Mouse (Mus musculus) small intestine, adult 2 months (tissue): ENCODE results near the gene Lamp1.

Source experiments
- CTCF ChIP-seq: fragments of 200-500 bp; IDR thresholded peaks from 2 replicates; pipeline ENCODE4 v1.5.1; 2012; ENCODE audit warnings: low read depth, mild to moderate bottlenecking, control low read depth, inconsistent platforms, low read length, moderate library complexity, mixed read lengths; ENCODE audit not compliant: insufficient replicate concordance, insufficient read length; ENCODE audit errors: extremely low read depth
- POLR2A ChIP-seq: fragments of 200-500 bp; IDR thresholded peaks from 2 replicates; pipeline ENCODE4 v1.6.1; 2012; ENCODE audit warnings: low read depth, mild to moderate bottlenecking, control low read depth, inconsistent platforms, low read length, moderate library complexity

DNA sequence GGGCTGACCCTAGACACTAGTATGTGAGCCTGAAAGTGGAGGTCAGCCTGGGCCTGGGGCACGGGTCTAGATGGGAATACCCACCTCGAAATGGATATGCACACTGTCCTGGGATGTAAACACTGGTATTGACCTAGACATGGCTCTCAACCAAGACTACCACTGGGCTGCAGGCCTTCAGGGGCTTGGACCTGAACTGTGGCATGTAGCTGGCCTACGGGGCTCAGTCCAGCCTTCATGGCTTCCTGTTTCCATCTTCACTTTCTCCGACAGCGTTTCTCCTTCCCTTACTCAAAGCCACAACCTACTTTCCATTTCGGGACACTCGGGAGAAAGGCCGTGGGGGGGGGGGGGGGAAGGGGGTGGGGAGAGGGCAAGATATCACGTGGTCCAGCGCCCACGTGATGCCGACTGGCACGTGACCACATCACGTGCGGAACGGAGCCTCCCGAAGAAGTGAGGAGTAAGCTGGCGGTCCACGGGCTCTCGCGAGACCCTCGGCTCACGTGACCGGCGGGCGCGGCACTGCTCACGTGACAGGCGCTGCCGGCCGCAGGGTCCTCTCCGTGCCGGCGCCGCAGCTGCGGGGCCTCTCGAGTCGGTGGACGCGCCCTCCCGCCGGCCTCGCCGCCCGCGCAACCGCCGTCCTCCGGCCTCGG is at the start of gene Lamp1:
- TF ChIP-seq CTCF (no peak), POLR2A (no peak)
